Mouse (Mus musculus): ENCODE results near the gene 2310039H08Rik.

Gene 2310039H08Rik

GRCm38 (mm10) chr17:46809131-46809830 is 36.8 kb downstream of the 2310039H08Rik start:
- DNase-seq (ENCODE audit: low spot score) = no peak

DNA sequence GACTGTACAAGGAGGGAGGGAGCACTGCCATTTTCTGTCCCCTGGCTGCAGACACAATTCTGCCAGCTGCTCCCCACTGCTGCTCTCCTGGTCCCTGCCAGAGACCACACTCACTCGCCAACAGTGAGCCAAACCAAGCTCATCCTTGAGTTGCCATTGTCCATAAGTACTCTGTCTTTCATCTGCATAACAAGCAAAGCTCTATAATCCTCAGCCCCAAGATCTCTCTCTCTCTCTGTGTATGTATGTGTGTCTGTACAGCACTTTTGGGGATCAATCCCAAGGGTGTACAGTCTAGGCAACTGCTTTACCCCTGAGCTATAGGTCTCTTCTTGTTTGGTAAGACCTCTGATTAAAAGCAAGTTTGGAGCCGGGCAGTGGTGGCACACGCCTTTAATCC is 38.2 kb downstream of the 2310039H08Rik start:
- DNase-seq (ENCODE audit: low spot score) = no peak

GRCm38 (mm10) chr17:46812442-46812841 is 40.0 kb downstream of the 2310039H08Rik start:
- DNase-seq (ENCODE audit: low spot score) = no peak

DNA sequence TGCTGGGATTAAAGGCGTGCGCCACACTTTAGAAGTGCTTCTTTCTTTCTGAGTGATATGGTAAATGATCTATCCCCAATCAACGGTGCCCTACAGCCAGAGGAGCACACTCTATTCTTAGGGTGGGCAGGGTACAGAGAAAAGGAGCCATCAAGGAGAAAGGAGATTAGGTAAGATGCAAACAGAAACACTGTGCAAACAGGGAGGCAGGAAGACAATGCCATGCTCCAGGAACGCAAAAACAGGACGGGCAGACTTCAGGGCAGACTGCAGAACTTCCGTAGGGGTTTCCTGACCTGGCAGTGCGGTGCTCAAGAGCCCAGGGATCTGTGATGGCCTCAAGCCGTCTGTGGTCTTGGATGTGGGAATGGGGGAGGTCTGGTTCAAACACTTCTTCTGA is 41.2 kb downstream of the 2310039H08Rik start:
- no peak for DNase-seq (ENCODE audit: low spot score)

DNA sequence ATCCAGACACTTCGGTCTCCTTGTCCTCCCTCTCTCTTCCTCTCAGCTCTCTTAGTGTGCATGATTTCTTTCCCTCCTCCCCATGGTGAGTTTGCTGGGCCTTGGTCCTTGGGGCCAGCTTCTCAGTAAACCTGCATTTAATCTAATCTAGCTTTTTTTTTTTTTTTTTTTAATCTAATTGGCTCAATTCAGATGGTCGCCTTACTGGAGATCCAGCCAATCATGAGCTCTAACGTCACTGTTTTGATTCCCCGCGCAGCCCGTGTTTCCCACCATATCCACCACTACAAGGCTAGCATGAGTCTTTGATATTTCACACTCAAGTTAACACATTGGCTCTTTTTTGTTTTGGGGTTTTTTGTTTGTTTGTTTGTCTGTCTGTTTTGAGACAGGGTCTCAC is 42.1 kb downstream of the 2310039H08Rik start:
- DNase-seq (ENCODE audit: low spot score) = no peak

- DNase-seq (ENCODE audit: low spot score) = no peak
Observed at GRCm38 (mm10) chr17:46816306-46816705, 43.9 kb downstream of the 2310039H08Rik start.

DNA sequence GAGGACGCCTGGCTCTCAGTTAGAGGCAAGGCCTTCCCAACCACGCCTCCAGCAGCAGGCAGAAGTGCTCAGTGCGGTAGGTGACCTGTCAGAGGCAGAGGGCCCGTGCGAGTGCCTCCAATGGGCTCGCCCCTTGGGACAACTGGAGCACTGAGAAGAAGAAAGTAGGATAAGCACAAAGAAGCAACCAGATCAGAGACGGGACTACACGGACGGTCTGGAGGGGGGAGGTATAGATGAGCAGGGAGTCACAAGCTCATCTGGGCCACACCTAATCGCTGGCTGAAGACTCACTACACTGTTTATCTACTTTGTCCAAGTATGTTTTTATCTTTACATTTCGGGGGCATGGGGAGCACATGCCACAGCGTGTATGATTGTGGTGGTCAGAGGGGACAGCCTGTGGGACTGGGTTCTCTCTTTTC is 45.3 kb downstream of the 2310039H08Rik start:
- no peak for DNase-seq (ENCODE audit: low spot score)

GRCm38 (mm10) chr17:46820628-46821027 is 48.2 kb downstream of the 2310039H08Rik start:
- DNase-seq (ENCODE audit: low spot score) = no peak
